Mouse (Mus musculus): ENCODE data around the gene Rpl7l1. TPM values are rescaled to one million over a fixed set of nuclear protein-coding genes. Genes with fewer than 3 reads are reported as not detected.

Gene Rpl7l1
- total and polyA plus RNA-seq, 2 experiments from 2014 or later = 44.3 to 72.9 TPM

DNA sequence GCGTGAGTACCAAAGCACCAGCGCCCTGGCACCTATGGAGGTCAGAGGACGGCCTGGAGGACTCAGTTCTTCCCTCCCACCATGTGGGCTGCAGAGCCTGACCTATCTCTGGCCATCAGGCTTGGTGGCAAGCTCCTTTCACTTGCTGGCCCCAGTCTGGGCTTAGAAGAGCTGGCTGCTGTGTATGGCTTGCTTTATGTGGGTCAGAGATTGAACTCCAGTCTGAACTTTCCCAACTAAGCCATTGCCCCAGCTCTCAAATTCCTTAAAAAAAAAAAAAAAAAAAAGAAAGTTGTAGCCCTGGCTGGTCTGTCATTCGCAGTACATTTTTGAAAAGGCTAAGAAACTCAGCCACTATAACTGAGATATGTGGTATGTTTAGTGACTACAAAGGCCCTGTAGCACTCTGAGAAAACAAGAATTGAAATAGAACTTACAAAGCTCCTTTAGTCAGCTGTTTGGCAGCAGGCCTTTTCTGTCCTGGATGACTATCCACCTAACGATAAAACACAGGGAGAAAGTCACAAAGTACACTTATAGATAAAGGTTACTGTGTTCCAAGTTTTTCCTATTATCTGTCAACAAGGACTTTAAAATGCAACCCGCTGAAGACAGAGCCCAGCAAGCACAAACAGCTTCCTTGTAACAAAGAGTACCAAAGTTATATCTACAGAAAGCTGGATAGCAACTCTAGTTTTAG is 26.8 kb upstream of the Rpl7l1 start:
- TF ChIP-seq CTCF (IDR thresholded peaks at IDR 0.05; ENCODE audit: low read depth) = no peak
- TF ChIP-seq EP300 (IDR thresholded peaks at IDR 0.05; ENCODE audit: low read depth) = no peak
- no peak overlapping the region for H3K9ac ChIP-seq (replicated peaks; ENCODE audit: low read depth, low read length)
- ATAC-seq (ENCODE audit: insufficient read depth, low read depth) = peak; percentile 72
- H3K4me3 ChIP-seq (ENCODE audit: low read depth, low read length) = no peak overlapping the region
- H3K4me2 ChIP-seq (ENCODE audit: low read depth, low read length) = no peak overlapping the region
- peak; percentile 69 for DNase-seq (ENCODE audit: low spot score)
- peaks cover 9% of the 10 kb centered on the region; the same call in 1 of the 2 replicates for H3K4me1 ChIP-seq (ENCODE audit: control insufficient read depth, insufficient read depth)
- H3K9me3 ChIP-seq (replicated peaks; ENCODE audit: control insufficient read depth, low read length) = no peaks in the 10 kb centered on the region
- H3K27me3 ChIP-seq (ENCODE audit: control insufficient read depth, insufficient read depth, low read length) = no peaks in the 10 kb centered on the region
- H3K27ac ChIP-seq (ENCODE audit: low read depth) = peak overlapping the region; percentile 80
- peaks cover 68% of the 10 kb centered on the region for H3K36me3 ChIP-seq (replicated peaks; ENCODE audit: control insufficient read depth, insufficient read depth, low read length)
- 57% methylated on average over 6 of the region's 6 CpGs for WGBS

DNA sequence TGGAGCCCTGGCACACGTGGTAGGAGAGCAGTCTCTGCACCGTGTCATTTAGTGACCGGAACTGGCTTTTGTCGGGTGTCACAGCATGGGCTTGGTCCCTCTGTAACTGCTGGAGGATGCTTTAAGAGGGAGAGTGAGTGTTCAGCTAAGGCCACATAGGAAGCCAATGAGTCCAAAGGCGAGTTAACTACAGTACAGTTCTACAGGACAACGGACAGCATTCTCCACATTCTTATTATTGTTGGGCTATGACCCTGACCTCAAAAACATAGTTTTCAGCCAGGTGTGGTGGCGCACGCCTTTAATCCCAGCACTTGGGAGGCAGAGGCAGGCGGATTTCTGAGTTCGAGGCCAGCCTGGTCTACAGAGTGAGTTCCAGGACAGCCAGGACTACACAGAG is 25.9 kb upstream of the Rpl7l1 start:
- Histone ChIP-seq H3K9ac (replicated peaks; ENCODE audit: low read depth, low read length) (no peak overlapping the region), H3K27me3 (ENCODE audit: control insufficient read depth, insufficient read depth, low read length) (no peaks in the 10 kb centered on the region), H3K4me1 (ENCODE audit: control insufficient read depth, insufficient read depth) (peaks cover 9% of the 10 kb centered on the region; the same call in 1 of the 2 replicates), H3K4me3 (ENCODE audit: low read depth, low read length) (no peak overlapping the region), H3K4me2 (ENCODE audit: low read depth, low read length) (no peak overlapping the region), H3K27ac (ENCODE audit: low read depth) (no peak overlapping the region), H3K36me3 (replicated peaks; ENCODE audit: control insufficient read depth, insufficient read depth, low read length) (peaks cover 63% of the 10 kb centered on the region), H3K9me3 (replicated peaks; ENCODE audit: control insufficient read depth, low read length) (no peaks in the 10 kb centered on the region)
- no peak for ATAC-seq (ENCODE audit: insufficient read depth, low read depth)
- no peak for DNase-seq (ENCODE audit: low spot score)
- TF ChIP-seq CTCF (IDR thresholded peaks at IDR 0.05; ENCODE audit: low read depth) (no peak), EP300 (IDR thresholded peaks at IDR 0.05; ENCODE audit: low read depth) (no peak)
- WGBS = 82% methylated on average over 8 of the region's 10 CpGs

DNA sequence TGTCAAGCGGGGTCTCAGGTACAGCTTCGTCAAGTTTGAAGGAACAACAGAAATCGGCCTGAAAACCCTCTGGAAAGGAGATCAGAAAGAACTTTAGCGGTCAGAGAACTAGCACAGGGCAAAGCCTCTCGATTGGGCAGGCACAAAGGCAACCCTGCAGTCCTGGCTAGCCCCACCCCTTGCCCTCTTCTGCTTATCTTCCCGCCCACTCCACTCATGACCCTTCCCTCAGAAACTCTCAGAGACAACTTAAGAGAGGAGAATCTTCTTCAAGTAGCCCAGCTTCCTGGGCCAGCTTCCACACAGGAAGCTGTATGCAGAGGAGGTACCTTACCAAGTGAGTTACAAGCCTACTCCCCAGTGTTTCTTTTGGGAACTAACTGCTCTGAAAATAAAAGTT is 19.3 kb upstream of the Rpl7l1 start:
- Histone ChIP-seq H3K27ac (ENCODE audit: low read depth) (no peak overlapping the region), H3K9me3 (replicated peaks; ENCODE audit: control insufficient read depth, low read length) (no peaks in the 10 kb centered on the region), H3K27me3 (ENCODE audit: control insufficient read depth, insufficient read depth, low read length) (no peaks in the 10 kb centered on the region), H3K4me1 (ENCODE audit: control insufficient read depth, insufficient read depth) (no peaks in the 10 kb centered on the region), H3K4me2 (ENCODE audit: low read depth, low read length) (no peak overlapping the region), H3K9ac (replicated peaks; ENCODE audit: low read depth, low read length) (no peak overlapping the region), H3K4me3 (ENCODE audit: low read depth, low read length) (no peak overlapping the region), H3K36me3 (replicated peaks; ENCODE audit: control insufficient read depth, insufficient read depth, low read length) (peaks cover 61% of the 10 kb centered on the region)
- DNase-seq (ENCODE audit: low spot score) = no peak
- ATAC-seq (ENCODE audit: insufficient read depth, low read depth) = no peak
- 72% methylated on average over 6 of the region's 6 CpGs for WGBS
- TF ChIP-seq EP300 (IDR thresholded peaks at IDR 0.05; ENCODE audit: low read depth) = no peak
- no peak for TF ChIP-seq CTCF (IDR thresholded peaks at IDR 0.05; ENCODE audit: low read depth)

DNA sequence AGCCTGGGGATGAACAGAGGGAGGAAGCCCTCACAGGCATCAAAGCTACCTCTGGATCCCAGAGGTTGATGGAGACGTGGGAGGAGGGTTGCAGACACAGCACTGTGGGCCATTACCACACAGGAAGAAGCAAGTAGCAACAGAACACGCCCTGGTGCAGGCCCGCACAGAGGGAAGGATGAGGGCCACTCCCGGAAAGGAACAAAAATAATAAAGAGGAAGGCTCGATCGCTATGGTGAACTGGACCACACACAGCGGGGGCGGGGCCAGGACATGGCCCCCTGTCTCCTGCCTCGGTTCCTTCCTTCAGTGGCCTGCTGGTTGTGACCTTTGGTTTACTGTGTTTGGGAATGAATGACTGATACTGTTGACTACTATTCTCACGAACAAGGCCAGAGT is 17.2 kb upstream of the Rpl7l1 start:
- Histone ChIP-seq H3K4me3 (ENCODE audit: low read depth, low read length) (no peak overlapping the region), H3K27ac (ENCODE audit: low read depth) (no peak overlapping the region), H3K9ac (replicated peaks; ENCODE audit: low read depth, low read length) (no peak overlapping the region), H3K36me3 (replicated peaks; ENCODE audit: control insufficient read depth, insufficient read depth, low read length) (peaks cover 44% of the 10 kb centered on the region), H3K4me2 (ENCODE audit: low read depth, low read length) (no peak overlapping the region), H3K9me3 (replicated peaks; ENCODE audit: control insufficient read depth, low read length) (no peaks in the 10 kb centered on the region), H3K4me1 (ENCODE audit: control insufficient read depth, insufficient read depth) (no peaks in the 10 kb centered on the region), H3K27me3 (ENCODE audit: control insufficient read depth, insufficient read depth, low read length) (no peaks in the 10 kb centered on the region)
- TF ChIP-seq EP300 (IDR thresholded peaks at IDR 0.05; ENCODE audit: low read depth) (no peak), CTCF (IDR thresholded peaks at IDR 0.05; ENCODE audit: low read depth) (no peak)
- ATAC-seq (ENCODE audit: insufficient read depth, low read depth) = no peak
- DNase-seq (ENCODE audit: low spot score) = no peak
- WGBS = 74% methylated on average over 10 of the region's 10 CpGs

DNA sequence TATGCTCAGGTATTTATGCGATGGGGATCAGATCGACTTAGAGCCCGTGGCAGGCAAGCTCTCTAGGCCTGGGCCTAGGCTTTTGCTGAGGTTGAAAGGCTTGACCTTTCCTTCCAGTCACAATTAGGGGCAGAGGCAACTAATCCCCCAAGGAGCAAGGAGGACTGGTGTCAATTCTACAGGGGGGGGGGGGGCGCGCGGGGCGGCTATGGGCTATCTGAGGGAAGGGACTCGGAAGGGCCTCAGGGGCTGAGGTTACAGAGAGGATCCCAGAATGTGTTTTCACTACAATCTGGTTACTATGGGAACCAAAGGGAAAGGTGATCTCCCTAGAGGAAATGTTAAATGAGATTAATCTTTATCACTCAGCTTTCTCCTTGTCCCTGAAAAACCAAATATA is 14.9 kb upstream of the Rpl7l1 start:
- 43% methylated on average over 8 of the region's 8 CpGs for WGBS
- no peak for TF ChIP-seq EP300 (IDR thresholded peaks at IDR 0.05; ENCODE audit: low read depth)
- TF ChIP-seq CTCF (IDR thresholded peaks at IDR 0.05; ENCODE audit: low read depth) = no peak
- peaks cover 36% of the 10 kb centered on the region for H3K36me3 ChIP-seq (replicated peaks; ENCODE audit: control insufficient read depth, insufficient read depth, low read length)
- no peak overlapping the region for H3K27ac ChIP-seq (ENCODE audit: low read depth)
- no peak for DNase-seq (ENCODE audit: low spot score)
- no peak overlapping the region for H3K9ac ChIP-seq (replicated peaks; ENCODE audit: low read depth, low read length)
- H3K27me3 ChIP-seq (ENCODE audit: control insufficient read depth, insufficient read depth, low read length) = no peaks in the 10 kb centered on the region
- H3K4me1 ChIP-seq (ENCODE audit: control insufficient read depth, insufficient read depth) = no peaks in the 10 kb centered on the region
- no peak overlapping the region for H3K4me3 ChIP-seq (ENCODE audit: low read depth, low read length)
- ATAC-seq (ENCODE audit: insufficient read depth, low read depth) = no peak
- H3K9me3 ChIP-seq (replicated peaks; ENCODE audit: control insufficient read depth, low read length) = no peaks in the 10 kb centered on the region
- H3K4me2 ChIP-seq (ENCODE audit: low read depth, low read length) = no peak overlapping the region

DNA sequence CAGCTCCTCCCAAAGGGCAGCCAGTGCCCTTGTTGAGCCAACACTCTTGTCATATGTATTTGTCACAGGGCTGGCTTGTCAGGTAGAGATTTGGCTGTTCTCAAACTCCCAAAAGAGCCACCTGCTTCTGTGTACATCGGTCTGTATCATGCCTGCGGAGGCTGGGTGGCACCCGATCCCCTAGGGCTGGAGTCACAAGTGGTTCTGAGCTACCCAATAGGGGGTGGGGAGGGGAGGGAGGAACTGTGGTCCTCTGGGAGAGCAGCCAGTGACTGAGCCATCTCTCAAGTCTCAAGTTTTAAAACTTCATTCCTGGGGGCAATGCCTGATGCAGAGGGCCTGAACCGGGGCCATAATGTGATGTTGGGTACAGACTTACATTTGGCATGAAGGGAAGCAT is 14.3 kb upstream of the Rpl7l1 start:
- 84% methylated on average over 4 of the region's 4 CpGs for WGBS
- no peak for ATAC-seq (ENCODE audit: insufficient read depth, low read depth)

More for the DNA sequence above, 14.3 kb upstream of the Rpl7l1 start:
- Histone ChIP-seq H3K4me3 (ENCODE audit: low read depth, low read length) (no peak overlapping the region), H3K9ac (replicated peaks; ENCODE audit: low read depth, low read length) (no peak overlapping the region), H3K4me2 (ENCODE audit: low read depth, low read length) (no peak overlapping the region), H3K36me3 (replicated peaks; ENCODE audit: control insufficient read depth, insufficient read depth, low read length) (peaks cover 30% of the 10 kb centered on the region), H3K9me3 (replicated peaks; ENCODE audit: control insufficient read depth, low read length) (no peaks in the 10 kb centered on the region), H3K4me1 (ENCODE audit: control insufficient read depth, insufficient read depth) (no peaks in the 10 kb centered on the region), H3K27ac (ENCODE audit: low read depth) (no peak overlapping the region), H3K27me3 (ENCODE audit: control insufficient read depth, insufficient read depth, low read length) (no peaks in the 10 kb centered on the region)
- no peak for DNase-seq (ENCODE audit: low spot score)
- TF ChIP-seq EP300 (IDR thresholded peaks at IDR 0.05; ENCODE audit: low read depth) (no peak), CTCF (IDR thresholded peaks at IDR 0.05; ENCODE audit: low read depth) (no peak)
